Mouse (Mus musculus): ENCODE results near the gene Gm11569. TPM values are rescaled to one million over a fixed set of nuclear protein-coding genes. Genes with fewer than 3 reads are reported as not detected.
"Not testable (repeated sequence)": the region's sequence is repeated elsewhere in the genome, so short reads cannot be mapped to it uniquely, and the experiment has no call there.

The Gm11569 gene
- polyA plus RNA-seq, 1 experiment from 2014 or later, result not detected

GRCm38 (mm10) chr11:99780604-99781003 is 18.1 kb downstream of the Gm11569 start, which contains the start of gene Krtap4-8:
TSS of gene Krtap4-8 (minus strand) at chr11:99780704.
- Histone ChIP-seq H3K27ac (ENCODE audit: low read length) (no peak within 1 kb of the TSS), H3K4me2 (ENCODE audit: low read depth, low read length) (no peak within 1 kb of the TSS), H3K27me3 (ENCODE audit: control insufficient read depth, insufficient read depth, low read depth, low read length) (no peaks in the 10 kb centered on the region), H3K4me1 (ENCODE audit: control insufficient read depth, low read depth, low read length) (no peaks in the 10 kb centered on the region), H3K36me3 (ENCODE audit: control insufficient read depth, insufficient read depth) (no peaks in the 10 kb centered on the region), H3K4me3 (ENCODE audit: low read depth, low read length) (no peak within 1 kb of the TSS), H3K9ac (ENCODE audit: low read depth, low read length) (no peak within 1 kb of the TSS), H3K9me3 (replicated peaks; ENCODE audit: control insufficient read depth, low read length) (no peaks in the 10 kb centered on the region)
- no peak for ATAC-seq (ENCODE audit: low read depth)
- WGBS (ENCODE audit: insufficient replicate concordance), result 63% methylated on average over 2 of the region's 2 CpGs

DNA sequence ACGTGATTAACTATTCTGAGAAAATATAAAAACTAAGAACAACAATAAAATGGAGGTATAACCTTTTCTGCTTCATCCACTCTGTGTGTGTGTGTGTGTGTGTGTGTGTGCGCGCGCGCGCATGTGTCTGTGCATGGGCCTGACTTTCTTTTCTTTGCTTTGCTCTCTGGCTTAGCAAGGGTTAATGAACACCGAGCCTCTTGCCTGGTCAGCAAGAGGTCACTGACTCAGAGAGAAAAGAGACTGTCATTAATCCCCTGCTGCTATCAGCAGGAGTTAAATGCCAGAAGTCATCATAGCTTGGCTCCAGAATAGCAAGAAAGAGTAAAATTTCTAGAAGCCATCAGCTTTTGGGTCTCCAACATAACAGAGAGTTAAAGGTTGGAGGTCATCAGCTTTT is 20.3 kb downstream of the Gm11569 start:
- 65% methylated on average over 7 of the region's 7 CpGs for WGBS (ENCODE audit: insufficient replicate concordance)

DNA sequence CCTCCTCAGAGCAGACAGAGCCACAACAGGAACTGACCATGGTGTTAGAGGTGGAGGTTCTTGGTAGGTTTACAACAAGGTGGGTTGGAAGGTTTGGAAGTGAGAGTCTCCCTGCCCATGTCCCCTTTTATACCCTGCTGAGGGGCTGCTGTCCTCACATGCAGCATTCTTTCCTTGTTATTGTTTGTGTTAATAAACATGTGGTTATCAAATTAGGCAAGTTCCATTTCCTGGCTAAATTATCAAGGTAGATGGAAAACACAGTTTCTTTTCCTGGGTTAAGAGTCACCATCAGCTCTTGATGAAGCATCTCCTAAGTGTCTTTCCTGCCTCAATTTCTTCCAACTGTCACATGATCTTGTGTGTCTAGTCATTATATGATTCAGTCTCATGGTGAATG is 25.9 kb downstream of the Gm11569 start, which contains the start of gene Gm11595:
Gm11595 (minus strand) TSS at position 101 of the 400 bp plus-strand sequence.
- not testable (repeated sequence) for H3K4me3 ChIP-seq (ENCODE audit: low read depth, low read length); H3K4me2 ChIP-seq (ENCODE audit: low read depth, low read length); H3K9me3 ChIP-seq (replicated peaks; ENCODE audit: control insufficient read depth, low read length); H3K27me3 ChIP-seq (ENCODE audit: control insufficient read depth, insufficient read depth, low read depth, low read length); H3K36me3 ChIP-seq (ENCODE audit: control insufficient read depth, insufficient read depth); H3K4me1 ChIP-seq (ENCODE audit: control insufficient read depth, low read depth, low read length); H3K9ac ChIP-seq (ENCODE audit: low read depth, low read length); H3K27ac ChIP-seq (ENCODE audit: low read length); ATAC-seq (ENCODE audit: low read depth)

More for the DNA sequence above, 20.3 kb downstream of the Gm11569 start:
- Histone ChIP-seq H3K9ac (ENCODE audit: low read depth, low read length) (no peak overlapping the region), H3K4me1 (ENCODE audit: control insufficient read depth, low read depth, low read length) (no peaks in the 10 kb centered on the region), H3K27ac (ENCODE audit: low read length) (no peak overlapping the region), H3K4me2 (ENCODE audit: low read depth, low read length) (no peak overlapping the region), H3K27me3 (ENCODE audit: control insufficient read depth, insufficient read depth, low read depth, low read length) (no peaks in the 10 kb centered on the region), H3K4me3 (ENCODE audit: low read depth, low read length) (no peak overlapping the region), H3K36me3 (ENCODE audit: control insufficient read depth, insufficient read depth) (no peaks in the 10 kb centered on the region), H3K9me3 (replicated peaks; ENCODE audit: control insufficient read depth, low read length) (no peaks in the 10 kb centered on the region)
- no peak for ATAC-seq (ENCODE audit: low read depth)

GRCm38 (mm10) chr11:99768410-99768809 is 30.3 kb downstream of the Gm11569 start:
- WGBS (ENCODE audit: insufficient replicate concordance), result 50% methylated on average over 2 of the region's 2 CpGs
- ATAC-seq (ENCODE audit: low read depth), result no peak
- H3K4me1 ChIP-seq (ENCODE audit: control insufficient read depth, low read depth, low read length), result no peaks in the 10 kb centered on the region
- no peaks in the 10 kb centered on the region for H3K27me3 ChIP-seq (ENCODE audit: control insufficient read depth, insufficient read depth, low read depth, low read length)
- H3K36me3 ChIP-seq (ENCODE audit: control insufficient read depth, insufficient read depth), result no peaks in the 10 kb centered on the region
- no peak overlapping the region for H3K4me3 ChIP-seq (ENCODE audit: low read depth, low read length)
- no peaks in the 10 kb centered on the region for H3K9me3 ChIP-seq (replicated peaks; ENCODE audit: control insufficient read depth, low read length)
- H3K4me2 ChIP-seq (ENCODE audit: low read depth, low read length), result no peak overlapping the region
- no peak overlapping the region for H3K9ac ChIP-seq (ENCODE audit: low read depth, low read length)
- H3K27ac ChIP-seq (ENCODE audit: low read length), result no peak overlapping the region

DNA sequence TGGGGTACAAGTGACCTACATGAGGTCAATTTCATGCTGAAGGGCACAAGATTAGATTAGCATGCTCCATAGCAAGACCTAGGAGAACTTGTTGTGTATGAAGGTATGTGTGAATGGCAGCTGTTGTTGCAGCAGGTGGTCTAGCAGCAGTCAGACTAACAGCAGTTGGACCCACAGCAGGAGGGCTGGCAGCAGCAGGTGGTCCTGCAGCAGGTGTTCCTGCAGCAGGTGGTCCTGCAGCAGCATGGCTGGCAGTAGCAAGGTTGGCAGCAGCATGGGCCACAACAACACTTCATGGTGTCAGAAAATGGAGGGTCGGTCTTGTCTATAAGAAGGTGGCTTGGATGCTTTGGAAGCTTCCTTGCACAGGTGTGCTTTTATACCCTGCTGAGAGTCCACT is 39.9 kb downstream of the Gm11569 start:
- no peaks in the 10 kb centered on the region for H3K4me1 ChIP-seq (ENCODE audit: control insufficient read depth, low read depth, low read length)
- H3K36me3 ChIP-seq (ENCODE audit: control insufficient read depth, insufficient read depth), result no peaks in the 10 kb centered on the region
- no peak overlapping the region for H3K4me3 ChIP-seq (ENCODE audit: low read depth, low read length)
- no peak for ATAC-seq (ENCODE audit: low read depth)
- WGBS (ENCODE audit: insufficient replicate concordance), result 50% methylated on average over 1 of the region's 1 CpGs
- no peaks in the 10 kb centered on the region for H3K27me3 ChIP-seq (ENCODE audit: control insufficient read depth, insufficient read depth, low read depth, low read length)
- H3K9me3 ChIP-seq (replicated peaks; ENCODE audit: control insufficient read depth, low read length), result no peaks in the 10 kb centered on the region
- no peak overlapping the region for H3K9ac ChIP-seq (ENCODE audit: low read depth, low read length)
- H3K4me2 ChIP-seq (ENCODE audit: low read depth, low read length), result no peak overlapping the region
- no peak overlapping the region for H3K27ac ChIP-seq (ENCODE audit: low read length)

Other genes starting within 250 kb of the Gm11569 start
- not detected in 2 replicates for gene Krtap3-3, start 248.1 kb downstream of the Gm11569 start, polyA plus RNA-seq (2015; fragmentation: Nextera tagmentation; extraction: Ambion mirVana)
- not detected in 2 replicates for gene Krtap3-2, start 242.1 kb downstream of the Gm11569 start, polyA plus RNA-seq (2015; fragmentation: Nextera tagmentation; extraction: Ambion mirVana)
- gene Gm11939, start 239.5 kb downstream of the Gm11569 start, polyA plus RNA-seq (2015; fragmentation: Nextera tagmentation; extraction: Ambion mirVana), result not detected in 2 replicates
- gene Krtap3-1, start 232.3 kb downstream of the Gm11569 start, polyA plus RNA-seq (2015; fragmentation: Nextera tagmentation; extraction: Ambion mirVana), result not detected in 2 replicates
- gene Krtap1-5, start 217.9 kb downstream of the Gm11569 start, polyA plus RNA-seq (2015; fragmentation: Nextera tagmentation; extraction: Ambion mirVana), result not detected in 2 replicates
- gene Krtap1-4, start 215.3 kb downstream of the Gm11569 start, polyA plus RNA-seq (2015; fragmentation: Nextera tagmentation; extraction: Ambion mirVana), result not detected in 2 replicates
- not detected in 2 replicates for gene Krtap1-3, start 207.6 kb downstream of the Gm11569 start, polyA plus RNA-seq (2015; fragmentation: Nextera tagmentation; extraction: Ambion mirVana)
- gene Krtap9-3, start 200.8 kb downstream of the Gm11569 start, polyA plus RNA-seq (2015; fragmentation: Nextera tagmentation; extraction: Ambion mirVana), result not detected in 2 replicates
- gene Gm11938, start 195.6 kb downstream of the Gm11569 start, polyA plus RNA-seq (2015; fragmentation: Nextera tagmentation; extraction: Ambion mirVana), result not detected in 2 replicates
- gene Gm11937, start 188.7 kb downstream of the Gm11569 start, polyA plus RNA-seq (2015; fragmentation: Nextera tagmentation; extraction: Ambion mirVana), result not detected in 2 replicates
- gene Krtap2-4, start 184.1 kb downstream of the Gm11569 start, polyA plus RNA-seq (2015; fragmentation: Nextera tagmentation; extraction: Ambion mirVana), result not detected in 2 replicates
- gene Gm11562, start 178.5 kb downstream of the Gm11569 start, polyA plus RNA-seq (2015; fragmentation: Nextera tagmentation; extraction: Ambion mirVana), result not detected in 2 replicates
- not detected in 2 replicates for gene Krtap4-1, start 170.7 kb downstream of the Gm11569 start, polyA plus RNA-seq (2015; fragmentation: Nextera tagmentation; extraction: Ambion mirVana)
- gene Krtap4-2, start 163.8 kb downstream of the Gm11569 start, polyA plus RNA-seq (2015; fragmentation: Nextera tagmentation; extraction: Ambion mirVana), result not detected in 2 replicates
- not detected in 2 replicates for gene Krtap4-7, start 154.8 kb downstream of the Gm11569 start, polyA plus RNA-seq (2015; fragmentation: Nextera tagmentation; extraction: Ambion mirVana)
- gene Gm11555, start 148.7 kb downstream of the Gm11569 start, polyA plus RNA-seq (2015; fragmentation: Nextera tagmentation; extraction: Ambion mirVana), result not detected in 2 replicates
- not detected in 2 replicates for gene Gm11563, start 140.0 kb downstream of the Gm11569 start, polyA plus RNA-seq (2015; fragmentation: Nextera tagmentation; extraction: Ambion mirVana)
- gene Krtap4-6, start 133.0 kb downstream of the Gm11569 start, polyA plus RNA-seq (2015; fragmentation: Nextera tagmentation; extraction: Ambion mirVana), result not detected in 2 replicates
- not detected in 2 replicates for gene Gm14190, start 108.2 kb downstream of the Gm11569 start, polyA plus RNA-seq (2015; fragmentation: Nextera tagmentation; extraction: Ambion mirVana)
- not detected in 2 replicates for gene Gm14180, start 64.6 kb downstream of the Gm11569 start, polyA plus RNA-seq (2015; fragmentation: Nextera tagmentation; extraction: Ambion mirVana)
- not detected in 2 replicates for gene Gm11595, start 26.0 kb downstream of the Gm11569 start, polyA plus RNA-seq (2015; fragmentation: Nextera tagmentation; extraction: Ambion mirVana)
- not detected in 2 replicates for gene Krtap4-8, start 18.2 kb downstream of the Gm11569 start, polyA plus RNA-seq (2015; fragmentation: Nextera tagmentation; extraction: Ambion mirVana)
- not detected in 2 replicates for gene Krtap4-9, start 13.7 kb downstream of the Gm11569 start, polyA plus RNA-seq (2015; fragmentation: Nextera tagmentation; extraction: Ambion mirVana)
- not detected in 2 replicates for gene Gm11596, start 5.5 kb downstream of the Gm11569 start, polyA plus RNA-seq (2015; fragmentation: Nextera tagmentation; extraction: Ambion mirVana)
- gene Gm11554, start 5.5 kb upstream of the Gm11569 start, polyA plus RNA-seq (2015; fragmentation: Nextera tagmentation; extraction: Ambion mirVana), result not detected in 2 replicates
- gene Krtap4-13, start 11.0 kb upstream of the Gm11569 start, polyA plus RNA-seq (2015; fragmentation: Nextera tagmentation; extraction: Ambion mirVana), result not detected in 2 replicates
- gene Gm11564, start 16.7 kb upstream of the Gm11569 start, polyA plus RNA-seq (2015; fragmentation: Nextera tagmentation; extraction: Ambion mirVana), result not detected in 2 replicates
- gene 2300003K06Rik, start 39.1 kb upstream of the Gm11569 start, polyA plus RNA-seq (2015; fragmentation: Nextera tagmentation; extraction: Ambion mirVana), result not detected in 2 replicates
- gene Krtap4-16, start 52.7 kb upstream of the Gm11569 start, polyA plus RNA-seq (2015; fragmentation: Nextera tagmentation; extraction: Ambion mirVana), result not detected in 2 replicates
- not detected in 2 replicates for gene Gm11568, start 59.0 kb upstream of the Gm11569 start, polyA plus RNA-seq (2015; fragmentation: Nextera tagmentation; extraction: Ambion mirVana)
- gene Gm11559, start 65.5 kb upstream of the Gm11569 start, polyA plus RNA-seq (2015; fragmentation: Nextera tagmentation; extraction: Ambion mirVana), result not detected in 2 replicates
- not detected in 2 replicates for gene Krtap9-1, start 74.5 kb upstream of the Gm11569 start, polyA plus RNA-seq (2015; fragmentation: Nextera tagmentation; extraction: Ambion mirVana)
- gene Gm11567, start 80.3 kb upstream of the Gm11569 start, polyA plus RNA-seq (2015; fragmentation: Nextera tagmentation; extraction: Ambion mirVana), result not detected in 2 replicates
- gene Krtap31-1, start 109.0 kb upstream of the Gm11569 start, polyA plus RNA-seq (2015; fragmentation: Nextera tagmentation; extraction: Ambion mirVana), result not detected in 2 replicates
- gene Gm11565, start 115.8 kb upstream of the Gm11569 start, polyA plus RNA-seq (2015; fragmentation: Nextera tagmentation; extraction: Ambion mirVana), result not detected in 2 replicates
- not detected in 2 replicates for gene Krtap31-2, start 137.4 kb upstream of the Gm11569 start, polyA plus RNA-seq (2015; fragmentation: Nextera tagmentation; extraction: Ambion mirVana)
- not detected in 2 replicates for gene Krtap9-5, start 149.5 kb upstream of the Gm11569 start, polyA plus RNA-seq (2015; fragmentation: Nextera tagmentation; extraction: Ambion mirVana)
- gene Krtap29-1, start 180.1 kb upstream of the Gm11569 start, polyA plus RNA-seq (2015; fragmentation: Nextera tagmentation; extraction: Ambion mirVana), result not detected in 2 replicates
- gene Krtap16-1, start 187.7 kb upstream of the Gm11569 start, polyA plus RNA-seq (2015; fragmentation: Nextera tagmentation; extraction: Ambion mirVana), result not detected in 2 replicates
- gene Krtap17-1, start 195.1 kb upstream of the Gm11569 start, polyA plus RNA-seq (2015; fragmentation: Nextera tagmentation; extraction: Ambion mirVana), result not detected in 2 replicates
- not detected in 2 replicates for gene Krt33a, start 217.3 kb upstream of the Gm11569 start, polyA plus RNA-seq (2015; fragmentation: Nextera tagmentation; extraction: Ambion mirVana)
- gene Krt33b, start 230.9 kb upstream of the Gm11569 start, polyA plus RNA-seq (2015; fragmentation: Nextera tagmentation; extraction: Ambion mirVana), result not detected in 2 replicates
- not detected in 2 replicates for gene Krt34, start 242.6 kb upstream of the Gm11569 start, polyA plus RNA-seq (2015; fragmentation: Nextera tagmentation; extraction: Ambion mirVana)

All from liver, embryonic 16.5 days (tissue).